Mouse (Mus musculus) kidney, postnatal 4 days (tissue): Measurements from ENCODE around the gene Nfs1.
"Not testable (repeated sequence)": the region's sequence is repeated elsewhere in the genome, so short reads cannot be mapped to it uniquely, and the experiment has no call there.

Source experiments
- DNase-seq, 2 experiments: peaks; one replicate each; pipeline ENCODE4 v3.0.0; 2021; ENCODE audit warnings: mixed read lengths in 2 of 2

Nfs1 gene

DNA sequence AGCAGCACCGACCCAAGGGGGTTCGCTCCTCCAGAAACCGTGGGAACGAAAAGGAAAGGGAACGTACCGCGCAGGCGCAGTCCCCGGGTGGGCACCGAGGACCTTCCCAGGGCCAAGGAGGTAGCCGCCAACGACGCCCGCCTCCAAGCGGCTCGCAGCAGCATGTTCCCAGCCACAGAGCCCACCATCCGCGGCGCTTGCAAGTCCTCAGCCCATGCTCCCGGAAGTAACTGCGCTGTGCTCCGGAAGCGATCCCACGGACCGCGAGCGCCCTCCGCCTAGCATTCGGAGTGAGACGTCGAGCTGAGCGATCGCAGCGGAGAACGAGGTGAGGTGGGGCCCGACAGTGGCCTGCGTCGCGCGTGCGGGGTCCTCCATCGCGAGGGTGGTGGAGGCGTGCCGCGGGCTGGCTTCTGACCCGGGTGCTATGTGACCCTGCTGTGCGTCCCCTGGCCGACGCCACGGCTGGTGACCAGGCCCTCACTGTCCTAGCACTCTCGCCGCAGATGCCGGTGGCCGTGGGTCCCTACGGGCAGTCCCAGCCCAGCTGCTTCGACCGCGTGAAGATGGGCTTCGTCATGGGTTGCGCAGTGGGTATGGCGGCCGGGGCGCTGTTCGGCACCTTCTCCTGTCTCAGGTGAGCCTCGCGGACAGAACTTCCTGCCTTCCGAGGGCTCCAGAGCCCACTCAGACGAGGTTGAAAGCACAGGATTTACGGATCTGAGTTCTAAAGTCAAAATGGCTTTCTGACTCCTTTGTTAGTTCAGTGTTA is at the start of gene Nfs1, which contains the start of gene Romo1:
Gene Nfs1 (minus strand): TSS at position 234 of the 772 bp plus-strand sequence.
Gene Romo1 (plus strand): TSS at position 87 of the 772 bp plus-strand sequence.
- peak; percentile 98 for DNase-seq

DNA sequence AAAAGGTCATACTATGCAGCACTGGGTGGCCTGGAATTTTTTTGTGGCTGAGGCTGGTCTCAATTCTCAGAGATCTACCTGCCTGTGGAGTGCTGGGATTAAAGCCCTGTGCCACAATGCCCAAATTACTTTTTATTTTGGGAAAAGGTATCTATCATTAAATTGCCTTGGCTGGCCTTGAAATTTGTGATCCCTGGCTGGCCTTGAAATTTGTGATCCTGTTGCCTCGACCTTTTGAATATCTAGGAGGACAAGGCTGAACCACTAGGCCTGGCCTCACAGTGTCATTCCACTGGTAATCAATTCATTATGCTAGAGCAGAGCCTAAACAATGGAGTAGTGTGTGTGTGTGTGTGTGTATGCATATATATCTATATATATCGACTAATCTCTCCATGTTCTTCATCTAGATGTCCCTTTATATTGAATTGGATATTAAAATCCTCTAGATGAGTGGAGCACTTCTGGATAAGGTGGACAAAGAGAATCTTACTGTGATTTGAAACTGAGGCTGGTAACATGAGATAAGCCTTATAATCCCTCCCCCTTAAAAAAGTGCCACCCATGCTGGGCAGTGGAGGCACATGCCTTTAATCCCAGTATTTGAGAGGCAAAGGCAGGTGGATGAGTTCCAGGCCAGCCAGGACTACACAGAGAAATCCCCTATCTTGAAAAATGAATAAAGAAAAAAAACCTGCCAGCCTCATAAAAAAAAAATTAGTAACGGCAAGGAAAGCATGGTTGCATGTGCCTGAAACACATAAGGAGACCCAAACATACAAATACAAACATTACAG is 49.3 kb upstream of the Nfs1 start:
- no peak for DNase-seq

GRCm38 (mm10) chr2:156192068-156192467 is 48.1 kb upstream of the Nfs1 start:
- DNase-seq: no peak

DNA sequence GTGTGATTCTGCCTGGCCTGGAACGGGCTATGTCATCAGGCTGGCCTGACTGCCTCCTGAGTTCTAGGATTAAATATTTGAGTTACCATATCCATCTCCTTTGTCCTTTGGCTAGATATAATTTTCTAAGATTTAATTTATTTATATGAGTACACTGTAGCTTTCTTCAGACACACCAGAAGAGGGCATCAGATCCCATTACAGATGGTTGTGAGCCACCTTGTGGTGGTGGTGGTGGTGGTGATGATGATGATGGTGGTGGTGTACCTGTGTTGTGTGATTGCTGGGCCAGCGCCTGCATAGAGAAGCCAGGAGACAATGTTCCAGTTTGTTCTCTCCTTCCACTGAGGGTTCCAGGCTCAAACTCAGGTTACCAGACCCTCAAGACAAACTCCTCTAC is 47.6 kb upstream of the Nfs1 start:
- DNase-seq: no peak

- DNase-seq: no peak
Observed at GRCm38 (mm10) chr2:156190004-156190896, 46.3 kb upstream of the Nfs1 start.

DNA sequence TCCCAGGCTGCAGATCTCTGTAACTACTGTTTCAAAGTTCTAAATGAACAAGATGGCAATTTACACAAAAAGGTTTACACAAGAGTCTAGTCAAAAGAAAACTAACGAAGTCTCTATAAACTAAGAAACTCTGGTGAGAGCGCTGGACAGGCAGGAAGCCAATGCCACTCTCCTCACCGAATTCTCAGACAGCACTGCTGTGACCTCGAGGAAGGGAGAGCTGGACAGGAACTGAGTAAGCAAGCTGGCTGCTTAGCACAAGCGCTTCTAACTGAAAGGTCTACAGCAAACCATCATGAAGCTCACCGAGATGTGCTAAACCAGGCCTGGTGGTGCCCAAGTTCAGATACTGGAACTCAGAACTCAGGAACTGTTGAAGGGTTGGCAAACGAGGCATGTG is 45.3 kb upstream of the Nfs1 start:
- DNase-seq: not testable (repeated sequence)

DNA sequence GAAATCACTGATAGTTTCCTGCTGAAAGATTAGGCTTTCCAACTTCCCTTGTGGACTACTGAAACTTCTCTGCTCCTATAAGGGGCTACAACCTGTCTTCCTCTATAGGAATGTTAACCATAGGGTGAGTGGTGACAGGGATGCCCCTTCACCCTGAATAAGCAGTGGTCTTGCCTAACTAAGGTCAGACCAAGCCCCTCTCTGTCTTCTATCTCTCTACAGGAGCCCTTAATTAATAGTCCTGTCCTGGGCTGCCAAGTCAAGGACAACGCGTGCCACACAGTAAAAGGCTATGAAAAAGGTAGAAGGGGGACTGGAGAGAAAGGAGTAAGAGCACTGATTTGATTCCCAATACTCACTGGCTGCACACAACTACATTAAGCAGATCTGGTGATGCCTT is 37.6 kb upstream of the Nfs1 start:
- no peak for DNase-seq

GRCm38 (mm10) chr2:156180824-156181590 is 37.0 kb upstream of the Nfs1 start:
- DNase-seq: no peak

GRCm38 (mm10) chr2:156180094-156180821 is 36.3 kb upstream of the Nfs1 start, which contains the start of gene Rbm39:
TSS of gene Rbm39 (minus strand) at chr2:156180238.
- peak; percentile 100 for DNase-seq

GRCm38 (mm10) chr2:156179796-156180093 is 35.8 kb upstream of the Nfs1 start:
- no peak for DNase-seq

- peak; percentile 85 to 92 for DNase-seq
Observed at GRCm38 (mm10) chr2:156179046-156179795, 35.2 kb upstream of the Nfs1 start.

DNA sequence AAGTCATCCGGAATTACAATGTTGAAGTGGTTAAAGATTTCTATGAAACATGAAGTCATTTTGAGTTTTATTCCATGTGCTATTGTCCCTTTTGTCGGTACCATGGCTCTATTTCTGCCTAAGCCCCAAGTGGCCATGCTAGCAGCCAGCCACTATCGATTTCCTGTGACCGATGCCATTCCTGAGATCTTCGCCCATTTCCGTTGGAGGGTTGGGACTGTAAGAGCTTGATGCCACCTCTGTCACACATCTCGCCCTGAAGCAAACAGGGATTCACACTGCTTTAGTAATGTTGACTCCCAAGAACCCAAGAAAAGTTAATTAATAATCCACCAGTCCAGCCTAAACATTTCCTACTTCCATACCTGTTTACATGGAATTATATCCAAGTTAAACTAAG is 33.7 kb upstream of the Nfs1 start:
- DNase-seq: peak in 1 of 2 experiments; percentile 8

- DNase-seq: no peak
Observed at GRCm38 (mm10) chr2:156177079-156177478, 33.1 kb upstream of the Nfs1 start.

DNA sequence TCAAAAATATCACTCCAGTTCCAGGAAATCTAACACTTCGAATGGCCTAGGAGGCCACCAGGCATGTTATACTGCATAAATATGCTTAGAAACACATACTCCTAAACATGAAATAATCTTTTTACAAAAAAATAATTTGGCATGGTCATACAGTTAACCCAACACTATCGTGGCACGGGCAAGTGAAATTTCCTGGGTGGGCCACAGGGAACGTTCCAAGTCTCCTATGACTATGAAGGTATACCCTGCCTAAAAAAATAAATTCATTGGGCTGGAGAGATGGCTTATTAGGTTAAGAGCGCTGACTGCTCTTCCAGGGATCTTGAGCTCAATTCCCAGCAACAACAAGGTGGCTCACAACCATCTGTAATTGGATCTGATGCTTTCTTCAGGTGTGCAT is 22.6 kb upstream of the Nfs1 start:
- DNase-seq: no peak

DNA sequence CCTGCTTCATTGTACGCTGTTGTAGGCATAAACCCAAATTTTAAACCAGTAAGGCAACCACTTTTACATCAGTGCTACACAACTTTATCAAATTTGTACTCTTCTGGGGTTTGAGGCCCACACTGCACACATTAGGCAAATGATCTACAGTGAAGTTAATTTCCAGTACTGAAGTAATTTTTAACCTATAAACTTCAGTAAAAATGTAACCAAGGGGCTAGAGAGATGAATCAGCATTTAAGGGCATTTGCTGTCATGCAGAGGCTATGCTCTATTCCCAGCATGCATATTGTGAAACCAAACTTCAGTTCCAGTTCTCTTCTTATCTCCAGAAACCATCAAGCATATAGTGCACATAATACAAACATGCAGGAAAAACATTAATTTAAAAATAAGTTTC is 21.5 kb upstream of the Nfs1 start:
- DNase-seq: no peak

DNA sequence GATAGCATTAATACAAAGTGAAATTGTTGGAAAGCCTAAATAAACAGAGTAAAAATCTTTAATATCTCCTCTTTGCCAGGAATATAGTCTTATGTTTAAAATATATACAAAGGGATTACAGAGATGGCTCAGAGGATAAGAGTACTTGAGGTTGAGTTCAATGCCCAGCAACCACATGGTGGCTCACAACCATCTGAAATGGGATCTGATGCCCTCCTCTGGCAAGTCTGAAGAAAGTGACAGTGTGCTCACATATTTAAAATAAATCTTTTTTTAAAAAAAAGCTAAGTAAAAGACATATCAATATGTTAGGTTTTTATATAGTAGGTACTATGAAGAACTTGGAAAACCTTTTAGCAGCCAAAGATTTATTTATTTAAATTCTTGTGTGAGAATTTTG is 7.6 kb upstream of the Nfs1 start:
- no peak for DNase-seq

GRCm38 (mm10) chr2:156147316-156147915 is 3.4 kb upstream of the Nfs1 start:
- no peak for DNase-seq

DNA sequence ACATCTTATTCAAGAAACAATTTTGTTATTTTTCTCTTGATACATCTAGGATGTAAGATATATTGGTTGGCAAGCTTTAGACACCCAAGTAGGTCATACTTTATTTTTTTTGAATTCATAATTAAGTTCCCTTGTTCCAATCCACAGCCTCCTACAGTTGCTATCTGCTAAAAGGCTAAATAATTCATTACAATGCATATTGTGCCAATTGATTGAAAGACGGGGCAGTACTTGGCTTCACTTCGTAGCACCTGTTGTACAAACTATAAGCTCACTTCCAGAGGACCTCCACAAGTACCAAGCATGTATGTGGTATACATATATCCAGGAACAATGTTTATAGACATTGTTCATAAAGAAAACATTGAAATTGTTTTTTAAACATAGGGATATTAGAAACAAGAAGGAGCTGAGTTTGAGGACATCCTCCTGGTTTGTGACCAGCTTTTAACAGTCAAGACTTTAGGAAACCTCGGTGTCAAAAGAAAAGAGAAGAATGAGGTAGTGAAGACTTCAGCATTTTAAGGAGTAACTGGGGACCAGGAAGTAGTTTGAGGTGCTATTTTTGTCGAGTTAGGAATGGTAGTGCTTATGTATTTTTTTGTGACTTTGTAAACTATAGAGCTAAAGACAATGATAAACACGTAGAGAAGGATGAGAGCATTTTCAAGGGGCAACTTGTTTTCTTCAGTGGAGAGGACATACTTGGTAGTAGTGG is 2.4 kb upstream of the Nfs1 start:
- no peak for DNase-seq

DNA sequence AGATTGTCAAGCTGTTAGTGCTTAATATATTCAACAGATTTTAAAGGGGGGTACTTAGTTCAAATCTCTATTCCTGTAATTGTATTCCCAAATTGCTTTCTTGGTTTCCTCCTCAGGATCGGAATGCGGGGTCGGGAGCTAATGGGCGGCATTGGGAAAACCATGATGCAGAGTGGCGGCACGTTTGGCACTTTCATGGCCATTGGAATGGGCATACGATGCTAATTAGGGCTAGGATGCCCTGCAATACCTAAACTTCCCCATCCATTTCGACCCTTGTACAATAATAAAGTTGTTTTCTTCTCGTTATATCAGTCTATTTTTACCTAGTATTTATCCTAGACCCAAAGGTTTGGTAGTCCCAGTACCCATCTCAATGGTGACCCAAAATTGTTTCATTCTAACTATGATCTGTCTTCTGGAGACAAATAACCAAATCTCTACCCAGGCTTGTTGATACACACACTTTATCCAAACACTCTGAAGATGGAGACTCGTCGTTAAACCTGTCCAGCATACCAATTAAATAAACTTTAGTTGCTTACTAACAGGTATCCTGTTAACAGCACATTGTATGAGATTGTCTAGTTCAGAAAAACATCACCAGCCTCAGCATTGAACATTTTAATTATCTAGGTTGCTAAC is 1.6 kb upstream of the Nfs1 start:
- DNase-seq: peak; percentile 12 to 13
